Comparison of ENCODE assay signal across 8 mouse cellular contexts in the genomic region with DNA sequence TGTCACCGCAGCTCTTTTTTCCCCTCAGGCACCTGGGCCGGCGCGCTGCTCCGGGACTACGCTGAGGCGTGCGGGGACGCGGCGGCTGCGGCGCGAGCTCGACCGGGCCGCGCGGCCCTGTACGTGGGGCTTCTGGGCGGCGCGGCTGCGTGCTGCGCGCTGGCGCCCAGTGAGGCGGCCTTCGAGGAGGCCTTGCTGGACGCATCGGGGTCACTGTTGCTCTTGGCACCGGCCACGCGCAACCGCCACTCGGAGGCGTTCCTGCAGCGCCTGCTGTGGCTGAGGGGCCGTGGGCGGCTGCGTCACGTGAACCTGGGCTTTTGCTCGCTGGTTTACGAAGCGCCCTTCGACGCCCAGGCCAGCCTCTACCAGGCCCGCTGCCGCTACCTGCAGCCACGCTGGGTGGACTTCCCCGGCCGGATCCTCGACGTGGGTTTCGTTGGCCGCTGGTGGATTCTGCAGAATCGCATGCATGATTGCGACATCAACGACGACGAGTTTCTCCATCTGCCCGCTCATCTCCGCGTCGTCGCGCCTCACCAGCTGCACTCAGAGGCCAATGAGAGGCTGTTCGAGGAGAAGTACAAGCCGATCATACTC. TPM values are rescaled to one million over a fixed set of nuclear protein-coding genes. Genes with fewer than 3 reads are reported as not detected.
A peak's percentile ranks its signal among the peaks of the same experiment; 100 is the strongest.
DNase-seq lines count a peak whose midpoint lies in the region; ATAC-seq lines count a peak whose summit lies in the region.

No protein-coding gene starts in this region.

- H3K4me2 ChIP-seq in intestine, embryonic 15.5 days (replicated peaks): peak overlapping the region; percentile 90
- peak overlapping the region; percentile 95 for H3K4me2 ChIP-seq in limb, embryonic 15.5 days
- peak overlapping the region; percentile 96 for H3K4me2 ChIP-seq in midbrain, embryonic 14.5 days (ENCODE audit: low read length)
- peak overlapping the region; percentile 92 for H3K4me2 ChIP-seq in stomach, embryonic 15.5 days

- DNase-seq in cerebellum, adult 8-10 months: peak; percentile 42
- DNase-seq in adrenal gland, postnatal 4 days (ENCODE audit: low spot score in 2 of 2): peak; percentile 33 to 44
- DNase-seq in frontal cortex, postnatal 10 days (ENCODE audit: low spot score in 2 of 2): peak; percentile 63 to 64
- no peak for DNase-seq in midbrain, embryonic 14.5 days

- WGBS in intestine, embryonic 15.5 days: under 1% methylated on average over 69 of the region's 69 CpGs
- WGBS in limb, embryonic 15.5 days: under 1% methylated on average over 69 of the region's 69 CpGs
- 2% methylated on average over 68 of the region's 69 CpGs for WGBS in midbrain, embryonic 14.5 days
- WGBS in stomach, embryonic 15.5 days: under 1% methylated on average over 66 of the region's 69 CpGs

- ATAC-seq in cerebellum, adult (ENCODE audit: insufficient number of reproducible peaks, low FRiP score, low TSS enrichment): no peak; the same call in none of the 2 replicates
- ATAC-seq in intestine, embryonic 15.5 days: peak; percentile 75
- ATAC-seq in limb, embryonic 15.5 days (ENCODE audit: insufficient number of reproducible peaks, low FRiP score, low TSS enrichment, low read depth): peak; percentile 50
- peak; percentile 62; the same call in 1 of the 2 replicates for ATAC-seq in midbrain, embryonic 14.5 days (ENCODE audit: low FRiP score, low TSS enrichment)
- ATAC-seq in stomach, embryonic 15.5 days (ENCODE audit: insufficient read depth, low FRiP score, low read depth): 0 out of 2 replicates have a peak, but pooled peaks have one; percentile 16

- H3K27ac ChIP-seq in intestine, embryonic 15.5 days: peak overlapping the region; percentile 77
- peak overlapping the region; percentile 88 for H3K27ac ChIP-seq in limb, embryonic 15.5 days
- peak overlapping the region; percentile 88 for H3K27ac ChIP-seq in midbrain, embryonic 14.5 days (replicated peaks; ENCODE audit: low read depth, low read length)
- peak overlapping the region; percentile 87 for H3K27ac ChIP-seq in stomach, embryonic 15.5 days

- no peaks in the 10 kb centered on the region for H3K27me3 ChIP-seq in intestine, embryonic 15.5 days (replicated peaks)
- H3K27me3 ChIP-seq in limb, embryonic 15.5 days: no peaks in the 10 kb centered on the region
- H3K27me3 ChIP-seq in midbrain, embryonic 14.5 days (ENCODE audit: control insufficient read depth, insufficient read depth, low read length): no peaks in the 10 kb centered on the region
- H3K27me3 ChIP-seq in stomach, embryonic 15.5 days (replicated peaks): no peaks in the 10 kb centered on the region

- peaks cover 18% of the 10 kb centered on the region; the same call in 1 of the 2 replicates for H3K36me3 ChIP-seq in intestine, embryonic 15.5 days
- peaks cover 45% of the 10 kb centered on the region for H3K36me3 ChIP-seq in limb, embryonic 15.5 days
- peaks cover 41% of the 10 kb centered on the region for H3K36me3 ChIP-seq in midbrain, embryonic 14.5 days (ENCODE audit: control insufficient read depth, insufficient read depth, low read length)
- H3K36me3 ChIP-seq in stomach, embryonic 15.5 days: peaks cover 23% of the 10 kb centered on the region

- peak overlapping the region; percentile 71 for H3K9ac ChIP-seq in intestine, embryonic 15.5 days
- H3K9ac ChIP-seq in limb, embryonic 15.5 days: peak overlapping the region; percentile 95
- H3K9ac ChIP-seq in midbrain, embryonic 14.5 days (replicated peaks; ENCODE audit: low read length): peak overlapping the region; percentile 90
- H3K9ac ChIP-seq in stomach, embryonic 15.5 days: peak overlapping the region; percentile 86

- peaks cover 18% of the 10 kb centered on the region for H3K4me1 ChIP-seq in intestine, embryonic 15.5 days (replicated peaks)
- peaks cover 33% of the 10 kb centered on the region for H3K4me1 ChIP-seq in limb, embryonic 15.5 days
- H3K4me1 ChIP-seq in midbrain, embryonic 14.5 days (ENCODE audit: control insufficient read depth, insufficient read depth, low read length): peaks cover 26% of the 10 kb centered on the region
- peaks cover 14% of the 10 kb centered on the region for H3K4me1 ChIP-seq in stomach, embryonic 15.5 days

- H3K4me3 ChIP-seq in intestine, embryonic 15.5 days (replicated peaks): peak overlapping the region; percentile 72
- H3K4me3 ChIP-seq in limb, embryonic 15.5 days: peak overlapping the region; percentile 99
- peak overlapping the region; percentile 93 for H3K4me3 ChIP-seq in midbrain, embryonic 14.5 days (replicated peaks; ENCODE audit: low read depth, low read length)
- peak overlapping the region; percentile 82 for H3K4me3 ChIP-seq in stomach, embryonic 15.5 days (replicated peaks)

- H3K9me3 ChIP-seq in intestine, embryonic 15.5 days: no peaks in the 10 kb centered on the region
- H3K9me3 ChIP-seq in limb, embryonic 15.5 days: no peaks in the 10 kb centered on the region
- H3K9me3 ChIP-seq in midbrain, embryonic 14.5 days (ENCODE audit: control insufficient read depth, low read length): no peaks in the 10 kb centered on the region
- no peaks in the 10 kb centered on the region for H3K9me3 ChIP-seq in stomach, embryonic 15.5 days

RNA-seq across cellular contexts. Expression of a gene that starts 0.6 kb away (rescaled TPM):
- total RNA-seq in adrenal gland, postnatal 4 days (2021): 10 to 100 TPM; 27.2 to 28.4 TPM
- 25.2 and 34.3 TPM in 2 replicates for polyA plus RNA-seq in intestine, embryonic 15.5 days (2015; fragmentation: Nextera tagmentation; extraction: Ambion mirVana)
- polyA plus RNA-seq in limb, embryonic 15.5 days (2015; fragmentation: Nextera tagmentation; extraction: Ambion mirVana): 23.3 and 23.6 TPM in 2 replicates
- 19.4 and 20.5 TPM in 2 replicates for polyA plus RNA-seq in midbrain, embryonic 14.5 days (2014; fragmentation: Nextera tagmentation; extraction: Ambion mirVana)
- polyA plus RNA-seq in stomach, embryonic 15.5 days (2015; fragmentation: Nextera tagmentation; extraction: Ambion mirVana): 31.3 and 33.8 TPM in 2 replicates

RNA-seq across cellular contexts. Expression of a gene that starts 0.7 kb away (rescaled TPM):
- 10 to 100 TPM; 55.6 to 57.3 TPM for total RNA-seq in adrenal gland, postnatal 4 days (2021)
- polyA plus RNA-seq in intestine, embryonic 15.5 days (2015; fragmentation: Nextera tagmentation; extraction: Ambion mirVana): 27.3 and 29.3 TPM in 2 replicates
- polyA plus RNA-seq in limb, embryonic 15.5 days (2015; fragmentation: Nextera tagmentation; extraction: Ambion mirVana): 28.3 and 31.4 TPM in 2 replicates
- 68.8 and 86.9 TPM in 2 replicates for polyA plus RNA-seq in midbrain, embryonic 14.5 days (2014; fragmentation: Nextera tagmentation; extraction: Ambion mirVana)
- polyA plus RNA-seq in stomach, embryonic 15.5 days (2015; fragmentation: Nextera tagmentation; extraction: Ambion mirVana): 25.4 and 29.9 TPM in 2 replicates

RNA-seq across cellular contexts. Expression of a gene that starts 22.7 kb away (rescaled TPM):
- total RNA-seq in adrenal gland, postnatal 4 days (2021): 10 to 100 TPM; 86.1 to 94.8 TPM
- 67.0 and 68.6 TPM in 2 replicates for polyA plus RNA-seq in intestine, embryonic 15.5 days (2015; fragmentation: Nextera tagmentation; extraction: Ambion mirVana)
- 65.4 and 68.7 TPM in 2 replicates for polyA plus RNA-seq in limb, embryonic 15.5 days (2015; fragmentation: Nextera tagmentation; extraction: Ambion mirVana)
- 162 and 179 TPM in 2 replicates for polyA plus RNA-seq in midbrain, embryonic 14.5 days (2014; fragmentation: Nextera tagmentation; extraction: Ambion mirVana)
- 68.7 and 74.3 TPM in 2 replicates for polyA plus RNA-seq in stomach, embryonic 15.5 days (2015; fragmentation: Nextera tagmentation; extraction: Ambion mirVana)

RNA-seq across cellular contexts. Expression of a gene that starts 46.5 kb away (rescaled TPM):
- total RNA-seq in adrenal gland, postnatal 4 days (2021): 10 to 100 TPM; 71.4 to 83.9 TPM
- polyA plus RNA-seq in intestine, embryonic 15.5 days (2015; fragmentation: Nextera tagmentation; extraction: Ambion mirVana): 41.4 and 42.2 TPM in 2 replicates
- polyA plus RNA-seq in limb, embryonic 15.5 days (2015; fragmentation: Nextera tagmentation; extraction: Ambion mirVana): 47.3 and 53.2 TPM in 2 replicates
- 34.7 and 42.0 TPM in 2 replicates for polyA plus RNA-seq in midbrain, embryonic 14.5 days (2014; fragmentation: Nextera tagmentation; extraction: Ambion mirVana)
- 40.0 and 51.1 TPM in 2 replicates for polyA plus RNA-seq in stomach, embryonic 15.5 days (2015; fragmentation: Nextera tagmentation; extraction: Ambion mirVana)
